Mouse (Mus musculus) kidney, embryonic 14.5 days (tissue): ENCODE measurements around the gene Gsc2. TPM values are rescaled to one million over a fixed set of nuclear protein-coding genes. Genes with fewer than 3 reads are reported as not detected.

Experiments used
- ATAC-seq: fragments of 200-750 bp; cut with Nextera tagmentation; 2 replicates; pipeline ENCODE4 v1.8.0; 2017; ENCODE audit warnings: moderate number of reproducible peaks, mild to moderate bottlenecking, moderate TSS enrichment, moderate library complexity; ENCODE audit not compliant: low FRiP score, low TSS enrichment
- H3K27ac ChIP-seq: fragments of 300-500 bp; sonication (generic); 2 replicates; pipeline ENCODE4 v1.5.1; 2014; ENCODE audit warnings: low read depth, mild to moderate bottlenecking, low read length, moderate library complexity, mixed read lengths
- H3K27me3 ChIP-seq: fragments of 300-500 bp; sonication (generic); 2 replicates; pipeline ENCODE4 v1.6.1; 2014; ENCODE audit warnings: mild to moderate bottlenecking, low read length; ENCODE audit not compliant: control insufficient read depth, insufficient read depth
- H3K36me3 ChIP-seq: fragments of 300-500 bp; sonication (generic); 2 replicates; pipeline ENCODE4 v1.6.1; 2014; ENCODE audit warnings: low read length, mixed read lengths; ENCODE audit not compliant: control insufficient read depth, insufficient read depth
- H3K4me1 ChIP-seq: fragments of 300-500 bp; sonication (generic); 2 replicates; pipeline ENCODE4 v1.6.1; 2014; ENCODE audit warnings: low read length, mixed read lengths; ENCODE audit not compliant: control insufficient read depth, insufficient read depth
- H3K4me2 ChIP-seq: fragments of 300-500 bp; sonication (generic); replicated peaks from 2 replicates; pipeline ENCODE4 v1.6.1; 2014; ENCODE audit warnings: low read depth, mild to moderate bottlenecking, low read length
- H3K4me3 ChIP-seq: fragments of 300-500 bp; sonication (generic); 2 replicates; pipeline ENCODE4 v1.5.1; 2014; ENCODE audit warnings: mild to moderate bottlenecking, low read length
- H3K9ac ChIP-seq: fragments of 300-500 bp; sonication (generic); 2 replicates; pipeline ENCODE4 v1.6.1; 2014; ENCODE audit warnings: low read depth, mild to moderate bottlenecking, low read length, moderate library complexity
- H3K9me3 ChIP-seq: fragments of 300-500 bp; sonication (generic); 2 replicates; pipeline ENCODE4 v1.6.1; 2016; ENCODE audit warnings: low read length; ENCODE audit not compliant: control insufficient read depth
- WGBS: fragments of 180-500 bp; shearing (Covaris S2); extraction: QIAGEN DNeasy Blood & Tissue Kit; methylation state at CpG from one replicate; pipeline ENCODE4 v1.1.7; 2014; 5-methylcytosine and 5-hydroxymethylcytosine counted together
- polyA plus RNA-seq: library from polyadenylated mRNA; unstranded; fragments of >200 nt; fragmentation: Nextera tagmentation; extraction: Ambion mirVana; gene quantifications from 2 replicates; pipeline ENCODE4 v1.2.1, GENCODE M21; 2014

The Gsc2 gene
- polyA plus RNA-seq, 1 experiment from 2014 or later = not detected

DNA sequence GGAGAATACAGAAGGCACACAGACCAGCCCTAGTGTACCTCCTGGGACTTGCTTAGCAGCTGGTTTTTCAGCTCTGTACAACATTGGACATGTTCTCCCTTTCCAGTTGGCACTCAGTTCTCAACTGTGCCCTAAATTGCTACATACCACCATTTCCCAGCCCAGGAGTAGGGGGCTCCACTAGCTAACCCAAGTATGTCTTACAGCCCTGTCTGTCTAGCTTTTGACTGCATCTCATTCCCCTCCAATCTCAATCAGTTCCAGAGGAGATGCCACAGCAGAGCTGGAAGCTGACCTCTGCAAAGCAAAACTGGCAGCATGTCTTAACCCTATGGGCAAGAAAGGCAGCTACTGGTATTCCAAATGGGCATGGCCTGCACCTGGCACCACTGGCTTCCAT, 18.8 kb downstream of the Gsc2 start:
- no peaks in the 10 kb centered on the region for H3K27me3 ChIP-seq
- no peak overlapping the region for H3K4me3 ChIP-seq
- peaks cover 20% of the 10 kb centered on the region for H3K36me3 ChIP-seq
- H3K4me1 ChIP-seq = no peaks in the 10 kb centered on the region
- no peaks in the 10 kb centered on the region for H3K9me3 ChIP-seq
- no peak overlapping the region for H3K4me2 ChIP-seq
- no peak for ATAC-seq
- no peak overlapping the region for H3K9ac ChIP-seq
- no peak overlapping the region for H3K27ac ChIP-seq

DNA sequence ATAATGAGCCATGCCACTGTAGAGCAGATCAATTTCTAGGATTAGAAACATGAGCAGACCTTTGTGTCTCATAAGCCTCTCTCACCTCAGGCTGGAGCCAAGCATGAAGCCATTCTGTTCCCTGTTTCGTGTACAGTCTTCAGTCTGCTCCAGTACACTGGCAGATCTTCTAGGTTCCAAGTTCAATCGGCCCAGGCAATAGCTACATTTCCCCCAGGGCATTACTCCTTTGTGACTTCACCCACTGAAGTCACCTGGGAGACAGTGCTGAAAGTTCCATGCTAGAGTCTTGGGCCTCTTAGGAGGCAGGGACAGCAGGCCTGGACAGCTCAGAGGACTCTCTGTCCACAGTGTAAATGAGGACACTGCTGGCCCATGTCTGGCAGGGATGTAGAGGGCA, 20.9 kb downstream of the Gsc2 start, which contains the start of gene Tssk1:
Gene Tssk1, plus strand, starts transcription at position 301 of the 400 bp plus-strand sequence.
- Histone ChIP-seq H3K4me2 (no peak within 1 kb of the TSS), H3K4me1 (peaks cover 11% of the 10 kb centered on the region), H3K9me3 (no peaks in the 10 kb centered on the region), H3K4me3 (no peak within 1 kb of the TSS), H3K27me3 (no peaks in the 10 kb centered on the region), H3K9ac (no peak within 1 kb of the TSS), H3K36me3 (peaks cover 3% of the 10 kb centered on the region; the same call in 1 of the 2 replicates), H3K27ac (no peak within 1 kb of the TSS)
- no peak for ATAC-seq
- 75% methylated on average over 2 of the region's 2 CpGs for WGBS

GRCm38 (mm10) chr16:17892606-17893005, 22.3 kb downstream of the Gsc2 start:
- Histone ChIP-seq H3K4me2 (no peak overlapping the region), H3K9ac (no peak overlapping the region), H3K4me3 (no peak overlapping the region), H3K4me1 (peaks cover 11% of the 10 kb centered on the region), H3K36me3 (peaks cover 3% of the 10 kb centered on the region; the same call in 1 of the 2 replicates), H3K9me3 (no peaks in the 10 kb centered on the region), H3K27me3 (no peaks in the 10 kb centered on the region), H3K27ac (no peak overlapping the region)
- WGBS = 74% methylated on average over 3 of the region's 3 CpGs
- ATAC-seq = no peak

- H3K9me3 ChIP-seq = no peaks in the 10 kb centered on the region
- ATAC-seq = peak; percentile 98
- peaks cover 11% of the 10 kb centered on the region for H3K4me1 ChIP-seq
- no peaks in the 10 kb centered on the region for H3K27me3 ChIP-seq
- WGBS = under 1% methylated on average over 35 of the region's 38 CpGs
- peak within 1 kb of the TSS; percentile 96 for H3K9ac ChIP-seq
- H3K36me3 ChIP-seq = peaks cover 3% of the 10 kb centered on the region; the same call in 1 of the 2 replicates
- H3K27ac ChIP-seq = peak within 1 kb of the TSS; percentile 92
- H3K4me2 ChIP-seq = peak within 1 kb of the TSS; percentile 91
- peak within 1 kb of the TSS; percentile 97 for H3K4me3 ChIP-seq
Measured at GRCm38 (mm10) chr16:17891567-17891959, 23.3 kb downstream of the Gsc2 start, which contains the start of gene Gm20518. Gene Gm20518, minus strand, starts transcription at chr16:17891671.

DNA sequence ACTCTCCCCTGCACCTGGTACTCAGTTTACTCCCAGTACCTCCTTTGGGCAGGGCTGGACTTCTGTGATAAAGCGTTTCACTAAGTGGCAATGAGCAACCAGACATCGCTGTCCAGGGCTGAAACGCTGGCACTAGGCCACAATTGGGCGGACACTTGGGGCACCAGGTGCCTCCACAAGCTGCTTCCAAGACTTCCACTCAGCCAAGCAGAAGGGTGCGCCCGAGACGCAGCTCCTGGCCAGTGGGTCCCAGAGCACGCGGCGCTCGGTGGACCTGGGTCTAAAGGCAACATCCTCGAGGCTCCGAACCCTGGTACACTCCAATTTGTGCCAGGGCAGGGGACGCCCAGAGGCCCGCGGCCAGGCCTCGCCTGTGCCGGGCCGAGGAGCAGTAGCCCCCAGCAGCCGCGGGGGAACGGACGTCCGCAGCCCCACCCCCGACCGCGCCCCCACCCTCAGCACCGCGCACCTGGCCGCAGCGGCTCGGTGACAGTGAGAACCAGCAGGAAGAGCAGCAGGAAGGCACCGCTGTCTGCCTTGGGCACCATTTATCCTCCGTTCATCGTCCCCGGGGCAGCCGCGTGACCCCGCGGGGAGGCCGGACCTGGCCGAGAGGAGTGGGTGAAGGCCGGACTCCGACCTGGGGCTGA, 23.8 kb downstream of the Gsc2 start:
- peaks cover 3% of the 10 kb centered on the region; the same call in 1 of the 2 replicates for H3K36me3 ChIP-seq
- H3K27me3 ChIP-seq = no peaks in the 10 kb centered on the region
- peak overlapping the region; percentile 96 for H3K9ac ChIP-seq
- peaks cover 11% of the 10 kb centered on the region for H3K4me1 ChIP-seq
- peak overlapping the region; percentile 92 for H3K27ac ChIP-seq
- WGBS = 0% methylated on average over 44 of the region's 44 CpGs
- peak overlapping the region; percentile 97 for H3K4me3 ChIP-seq
- peak; percentile 80 for ATAC-seq
- H3K9me3 ChIP-seq = no peaks in the 10 kb centered on the region
- H3K4me2 ChIP-seq = peak overlapping the region; percentile 91

GRCm38 (mm10) chr16:17890342-17890727, 24.5 kb downstream of the Gsc2 start:
- ATAC-seq = no peak
- Histone ChIP-seq H3K4me1 (peaks cover 11% of the 10 kb centered on the region), H3K27me3 (no peaks in the 10 kb centered on the region), H3K4me2 (peak overlapping the region; percentile 91), H3K4me3 (peak overlapping the region; percentile 97), H3K9me3 (no peaks in the 10 kb centered on the region), H3K9ac (peak overlapping the region; percentile 96), H3K27ac (no peak overlapping the region), H3K36me3 (peaks cover 3% of the 10 kb centered on the region; the same call in 1 of the 2 replicates)
- 41% methylated on average over 2 of the region's 2 CpGs for WGBS

- Histone ChIP-seq H3K27me3 (no peaks in the 10 kb centered on the region), H3K4me1 (peaks cover 11% of the 10 kb centered on the region), H3K9me3 (no peaks in the 10 kb centered on the region), H3K27ac (no peak overlapping the region), H3K9ac (peak overlapping the region; percentile 96; the same call in 1 of the 2 replicates), H3K4me2 (peak overlapping the region; percentile 91), H3K36me3 (peaks cover 3% of the 10 kb centered on the region; the same call in 1 of the 2 replicates), H3K4me3 (peak overlapping the region; percentile 97)
- 82% methylated on average over 6 of the region's 6 CpGs for WGBS
- ATAC-seq = no peak
Measured at GRCm38 (mm10) chr16:17889689-17890341, 25.0 kb downstream of the Gsc2 start.

DNA sequence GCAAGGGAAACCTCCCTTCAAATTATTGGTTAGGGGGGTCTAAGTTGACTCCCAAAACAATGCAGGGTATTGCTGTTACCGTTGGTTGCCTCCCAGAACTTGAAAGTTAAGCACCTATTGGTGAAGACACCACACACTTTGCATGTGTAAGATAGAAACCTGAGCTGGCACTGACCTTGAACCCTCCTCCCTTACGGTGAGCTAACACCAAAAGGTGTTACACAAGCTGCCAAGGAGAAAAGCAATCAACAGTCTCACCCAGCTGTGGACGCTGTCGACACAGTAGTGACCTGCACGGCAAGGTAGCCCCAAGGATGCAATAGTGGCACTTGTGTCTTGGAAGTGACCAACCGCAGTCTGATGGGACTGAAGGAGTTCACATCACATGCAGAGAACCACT, 30.7 kb downstream of the Gsc2 start:
- no peaks in the 10 kb centered on the region for H3K27me3 ChIP-seq
- no peak overlapping the region for H3K4me2 ChIP-seq
- no peak overlapping the region for H3K27ac ChIP-seq
- 68% methylated on average over 6 of the region's 6 CpGs for WGBS
- H3K4me3 ChIP-seq = no peak overlapping the region
- ATAC-seq = no peak
- 0 out of 2 replicates have a peak, but pooled peaks cover 3% of the 10 kb centered on the region for H3K36me3 ChIP-seq
- no peaks in the 10 kb centered on the region for H3K9me3 ChIP-seq
- 0 out of 2 replicates have a peak, but pooled peaks cover 2% of the 10 kb centered on the region for H3K4me1 ChIP-seq
- H3K9ac ChIP-seq = no peak overlapping the region

DNA sequence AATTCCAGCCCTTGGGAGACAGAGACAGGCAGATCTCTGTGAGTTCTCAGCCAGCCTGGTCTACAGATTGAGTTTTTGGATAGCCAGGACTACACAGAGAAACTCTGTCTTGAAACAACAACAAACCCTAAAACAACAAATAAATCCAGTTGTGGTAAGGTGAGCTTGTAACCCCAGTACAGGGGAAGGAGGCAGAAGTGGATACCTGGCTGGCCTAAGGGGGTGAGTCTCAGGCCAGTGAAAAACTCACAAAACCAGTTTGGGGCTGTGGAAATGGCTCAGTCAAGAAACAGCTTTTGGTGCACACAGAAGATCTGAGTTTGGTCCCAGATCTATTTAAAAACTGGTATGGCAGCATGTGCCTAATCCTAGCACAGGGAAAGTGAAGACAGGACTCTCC, 32.7 kb downstream of the Gsc2 start:
- H3K27ac ChIP-seq = no peak overlapping the region
- H3K9ac ChIP-seq = no peak overlapping the region
- no peaks in the 10 kb centered on the region for H3K9me3 ChIP-seq
- no peak for ATAC-seq
- H3K36me3 ChIP-seq = 0 out of 2 replicates have a peak, but pooled peaks cover 3% of the 10 kb centered on the region
- H3K27me3 ChIP-seq = no peaks in the 10 kb centered on the region
- H3K4me1 ChIP-seq = 0 out of 2 replicates have a peak, but pooled peaks cover 2% of the 10 kb centered on the region
- H3K4me2 ChIP-seq = no peak overlapping the region
- H3K4me3 ChIP-seq = no peak overlapping the region
